Mouse (Mus musculus) midbrain, embryonic 10.5 days (tissue): ENCODE results near the gene Ppm1g. TPM values are rescaled to one million over a fixed set of nuclear protein-coding genes. Genes with fewer than 3 reads are reported as not detected.

Experiments
- DNase-seq: peaks from one replicate; pipeline ENCODE4 v3.0.0-alpha.2; 2017; ENCODE audit warnings: low spot score
- H3K27ac ChIP-seq: fragments of 300-500 bp; sonication (generic); replicated peaks from 2 replicates; pipeline ENCODE4 v1.5.1; 2016; ENCODE audit warnings: mild to moderate bottlenecking
- H3K27me3 ChIP-seq: fragments of 300-500 bp; sonication (generic); 2 replicates; pipeline ENCODE4 v1.6.1; 2016; ENCODE audit warnings: low read depth, mild to moderate bottlenecking; ENCODE audit not compliant: poor library complexity, severe bottlenecking
- H3K36me3 ChIP-seq: fragments of 300-500 bp; sonication (generic); 2 replicates; pipeline ENCODE4 v1.6.1; 2016; ENCODE audit warnings: mild to moderate bottlenecking, moderate library complexity
- H3K4me1 ChIP-seq: fragments of 300-500 bp; sonication (generic); 2 replicates; pipeline ENCODE4 v1.6.1; 2016
- H3K4me3 ChIP-seq: fragments of 300-500 bp; sonication (generic); 2 replicates; pipeline ENCODE4 v1.5.1; 2016; ENCODE audit warnings: mild to moderate bottlenecking, moderate library complexity
- H3K9me3 ChIP-seq: fragments of 300-500 bp; sonication (generic); replicated peaks from 2 replicates; pipeline ENCODE4 v1.6.1; 2016; ENCODE audit warnings: mild to moderate bottlenecking
- WGBS: fragments of 180-500 bp; shearing (Covaris S2); methylation state at CpG from one replicate; pipeline ENCODE4 v1.1.7; 2016; 5-methylcytosine and 5-hydroxymethylcytosine counted together
- polyA plus RNA-seq: library from polyadenylated mRNA; unstranded; fragments of >200 nt; fragmentation: Nextera tagmentation; extraction: Ambion mirVana; gene quantifications from 2 replicates; pipeline ENCODE4 v1.2.1, GENCODE M21; 2016

Gene Ppm1g
- 195 and 214 TPM in 2 replicates for polyA plus RNA-seq

DNA sequence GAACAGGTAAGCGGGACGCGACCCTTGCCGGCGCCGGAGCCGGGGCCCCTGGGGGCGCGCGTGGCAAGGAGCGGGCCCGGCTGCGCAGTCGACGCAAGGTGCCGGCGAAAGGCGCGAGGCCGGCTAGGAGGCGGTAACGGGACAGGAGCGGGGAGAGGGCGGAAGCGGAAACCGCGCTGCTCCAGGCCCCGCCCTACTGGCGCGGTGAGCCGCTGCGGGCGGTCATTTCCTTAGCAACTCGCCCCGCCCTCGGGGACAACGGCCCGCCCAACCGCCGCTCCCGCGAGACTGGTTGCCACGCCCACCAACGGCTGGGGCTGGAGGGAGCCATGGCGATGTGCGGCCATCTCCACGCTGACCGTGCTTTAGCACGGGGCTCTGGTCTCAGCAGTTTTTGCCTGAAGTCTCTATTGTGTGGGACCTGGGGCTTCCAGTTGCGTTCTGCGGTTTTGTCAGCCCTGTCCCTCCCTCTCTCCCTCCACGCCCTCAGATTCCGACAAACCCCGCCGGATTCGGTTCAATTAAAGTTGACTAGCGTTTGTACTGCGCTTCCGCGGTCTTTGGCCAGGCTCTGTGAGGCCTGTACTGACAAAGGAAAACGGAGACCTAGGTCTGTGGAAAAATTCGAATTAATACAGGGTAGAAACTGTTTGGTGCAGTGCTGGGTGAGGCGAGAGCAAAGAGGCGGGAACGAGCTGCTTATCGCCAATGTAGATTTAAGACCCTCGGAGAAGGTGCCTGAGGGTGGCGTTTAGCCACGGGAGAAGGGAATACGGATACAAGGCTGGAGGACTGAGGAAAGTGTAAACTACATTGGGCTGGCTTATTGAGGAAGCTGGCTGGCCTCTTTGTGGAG lies at the start of gene Ppm1g:
Gene Ppm1g, minus strand, starts transcription at position 240 of the 856 bp plus-strand sequence.
- WGBS = under 1% methylated on average over 70 of the region's 70 CpGs
- H3K4me3 ChIP-seq = peak within 1 kb of the TSS; percentile 96
- H3K4me1 ChIP-seq = peaks cover 24% of the 10 kb centered on the region
- DNase-seq = peak; percentile 96
- H3K9me3 ChIP-seq = no peaks in the 10 kb centered on the region
- peak within 1 kb of the TSS; percentile 95 for H3K27ac ChIP-seq
- no peaks in the 10 kb centered on the region for H3K27me3 ChIP-seq
- H3K36me3 ChIP-seq = peaks cover 16% of the 10 kb centered on the region

DNA sequence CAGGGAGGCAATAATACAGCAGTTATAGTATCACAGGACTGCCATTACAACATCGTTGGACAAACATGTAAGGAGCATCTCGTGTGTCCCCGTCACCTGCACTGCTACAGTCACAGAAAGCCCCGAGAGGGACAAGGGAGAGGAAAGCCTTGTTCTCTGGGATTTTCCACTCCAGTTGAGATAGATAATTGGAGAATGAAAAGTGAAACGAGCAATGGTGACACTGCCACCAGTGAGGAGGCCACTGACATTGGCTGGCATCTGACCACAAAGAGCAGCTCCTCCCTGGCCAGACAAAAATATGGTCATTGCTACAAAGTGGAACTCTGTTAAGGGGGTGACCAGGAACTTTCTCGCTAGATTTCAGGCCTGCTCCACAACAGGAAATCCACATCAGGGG lies 47.2 kb upstream of the Ppm1g start:
- H3K36me3 ChIP-seq = peaks cover 93% of the 10 kb centered on the region
- H3K9me3 ChIP-seq = no peaks in the 10 kb centered on the region
- WGBS = 67% methylated on average over 6 of the region's 6 CpGs
- no peak overlapping the region for H3K27ac ChIP-seq
- H3K4me1 ChIP-seq = peaks cover 3% of the 10 kb centered on the region; the same call in 1 of the 2 replicates
- no peaks in the 10 kb centered on the region for H3K27me3 ChIP-seq
- no peak overlapping the region for H3K4me3 ChIP-seq
- DNase-seq = no peak

DNA sequence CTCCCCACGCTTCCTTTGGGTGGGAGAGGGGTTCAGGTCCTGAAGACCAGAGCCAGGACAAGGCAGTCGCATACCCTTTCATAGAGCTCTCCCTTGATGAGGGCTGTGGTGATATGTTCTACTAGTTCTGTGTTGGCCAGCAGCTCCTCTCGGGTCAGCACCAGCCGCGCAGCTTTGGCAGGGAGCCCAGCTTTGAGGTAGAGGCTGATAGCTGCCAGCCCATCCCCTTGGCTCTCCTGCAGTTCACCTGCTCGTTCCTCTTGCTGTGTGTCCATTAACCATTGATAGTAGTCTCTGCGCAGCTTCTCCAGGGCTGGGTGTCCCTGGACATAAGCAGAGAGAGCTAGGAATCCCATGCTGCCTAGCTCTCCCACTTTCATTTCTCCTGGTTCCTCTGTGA lies 45.6 kb upstream of the Ppm1g start:
- no peak overlapping the region for H3K27ac ChIP-seq
- no peak overlapping the region for H3K4me3 ChIP-seq
- H3K36me3 ChIP-seq = peaks cover 95% of the 10 kb centered on the region
- H3K4me1 ChIP-seq = peaks cover 3% of the 10 kb centered on the region; the same call in 1 of the 2 replicates
- DNase-seq = no peak
- WGBS = 93% methylated on average over 7 of the region's 7 CpGs
- no peaks in the 10 kb centered on the region for H3K27me3 ChIP-seq
- no peaks in the 10 kb centered on the region for H3K9me3 ChIP-seq

DNA sequence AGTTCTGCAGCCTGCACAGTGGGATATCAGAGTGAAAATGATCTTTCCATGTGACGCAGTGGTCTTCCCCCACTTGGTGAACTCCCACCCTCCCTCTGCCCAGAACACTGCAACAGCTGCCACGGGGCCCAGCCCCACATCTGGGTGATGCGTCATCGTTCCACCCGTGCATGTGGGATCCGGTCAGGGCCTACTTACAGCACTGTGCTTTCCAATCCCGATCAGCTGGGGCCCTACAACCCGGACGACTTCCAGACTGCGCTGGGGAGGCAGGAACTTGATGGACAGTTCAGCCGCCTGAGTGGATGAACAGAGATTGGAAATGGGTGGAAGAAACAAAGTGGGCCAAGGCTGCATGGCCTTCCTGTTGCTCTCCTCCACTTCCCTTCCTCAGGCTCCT lies 37.1 kb upstream of the Ppm1g start:
- WGBS = 90% methylated on average over 11 of the region's 11 CpGs
- no peak overlapping the region for H3K27ac ChIP-seq
- no peak overlapping the region for H3K4me3 ChIP-seq
- peaks cover 88% of the 10 kb centered on the region for H3K36me3 ChIP-seq
- H3K9me3 ChIP-seq = no peaks in the 10 kb centered on the region
- H3K4me1 ChIP-seq = no peaks in the 10 kb centered on the region
- no peaks in the 10 kb centered on the region for H3K27me3 ChIP-seq
- DNase-seq = no peak

- DNase-seq = no peak
- peaks cover 10% of the 10 kb centered on the region for H3K27me3 ChIP-seq
- 88% methylated on average over 2 of the region's 2 CpGs for WGBS
- H3K4me3 ChIP-seq = no peak overlapping the region
- peaks cover 88% of the 10 kb centered on the region for H3K36me3 ChIP-seq
- H3K9me3 ChIP-seq = no peaks in the 10 kb centered on the region
- peaks cover 13% of the 10 kb centered on the region for H3K4me1 ChIP-seq
- H3K27ac ChIP-seq = no peak overlapping the region
Observed at GRCm38 (mm10) chr5:31255971-31256370, 35.5 kb upstream of the Ppm1g start.

DNA sequence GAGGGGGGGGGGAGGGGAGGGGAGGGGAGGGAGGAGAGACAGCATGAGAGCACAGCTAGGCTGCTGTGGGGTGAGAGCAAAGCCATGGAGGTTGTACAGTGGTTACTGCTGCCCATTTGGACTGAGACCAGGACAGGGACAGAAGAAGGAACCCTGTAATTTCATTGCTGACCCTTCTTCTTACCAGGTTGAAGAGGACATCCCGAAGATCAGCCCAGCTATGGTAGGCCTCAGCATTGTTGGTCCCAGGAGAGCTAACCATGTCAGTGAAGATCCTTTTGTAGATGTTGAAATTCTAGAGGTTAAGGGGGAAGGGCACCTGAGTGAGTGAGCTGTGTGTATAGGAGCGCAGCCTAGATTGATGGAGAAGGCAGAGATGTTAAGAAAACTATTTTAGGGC lies 34.9 kb upstream of the Ppm1g start:
- Histone ChIP-seq H3K9me3 (no peaks in the 10 kb centered on the region), H3K4me3 (no peak overlapping the region), H3K4me1 (peaks cover 17% of the 10 kb centered on the region), H3K27ac (no peak overlapping the region), H3K36me3 (peaks cover 88% of the 10 kb centered on the region), H3K27me3 (peaks cover 15% of the 10 kb centered on the region)
- WGBS = 99% methylated on average over 2 of the region's 2 CpGs
- DNase-seq = no peak

DNA sequence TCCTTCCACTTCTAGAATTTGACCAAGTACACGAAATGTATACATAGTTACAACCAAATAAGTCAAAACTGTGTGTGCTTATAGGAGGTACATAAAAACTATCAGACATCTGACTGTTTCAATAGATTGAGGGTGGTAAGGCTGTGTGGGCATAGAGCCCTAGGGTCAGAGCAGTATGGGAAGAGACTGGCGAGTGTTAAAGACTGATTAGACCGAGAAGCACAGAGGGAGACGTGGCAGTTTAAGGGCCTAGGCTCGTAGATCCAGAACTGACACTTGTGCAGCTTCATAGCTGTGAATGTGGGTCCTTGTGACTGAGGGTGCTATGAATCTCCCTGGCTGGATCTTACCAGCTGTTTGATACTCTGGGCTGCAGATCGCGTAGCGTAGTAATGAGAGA lies 34.4 kb upstream of the Ppm1g start:
- Histone ChIP-seq H3K36me3 (peaks cover 88% of the 10 kb centered on the region), H3K27me3 (peaks cover 19% of the 10 kb centered on the region), H3K4me1 (peaks cover 17% of the 10 kb centered on the region), H3K27ac (no peak overlapping the region), H3K9me3 (no peaks in the 10 kb centered on the region), H3K4me3 (no peak overlapping the region)
- DNase-seq = no peak
- WGBS = 92% methylated on average over 8 of the region's 8 CpGs

- H3K27me3 ChIP-seq = peaks cover 19% of the 10 kb centered on the region
- no peaks in the 10 kb centered on the region for H3K9me3 ChIP-seq
- peaks cover 17% of the 10 kb centered on the region for H3K4me1 ChIP-seq
- no peak overlapping the region for H3K27ac ChIP-seq
- no peak overlapping the region for H3K4me3 ChIP-seq
- WGBS = 93% methylated on average over 7 of the region's 7 CpGs
- peak; percentile 10 for DNase-seq
- peaks cover 88% of the 10 kb centered on the region for H3K36me3 ChIP-seq
Observed at GRCm38 (mm10) chr5:31254452-31254851, 34.0 kb upstream of the Ppm1g start.

DNA sequence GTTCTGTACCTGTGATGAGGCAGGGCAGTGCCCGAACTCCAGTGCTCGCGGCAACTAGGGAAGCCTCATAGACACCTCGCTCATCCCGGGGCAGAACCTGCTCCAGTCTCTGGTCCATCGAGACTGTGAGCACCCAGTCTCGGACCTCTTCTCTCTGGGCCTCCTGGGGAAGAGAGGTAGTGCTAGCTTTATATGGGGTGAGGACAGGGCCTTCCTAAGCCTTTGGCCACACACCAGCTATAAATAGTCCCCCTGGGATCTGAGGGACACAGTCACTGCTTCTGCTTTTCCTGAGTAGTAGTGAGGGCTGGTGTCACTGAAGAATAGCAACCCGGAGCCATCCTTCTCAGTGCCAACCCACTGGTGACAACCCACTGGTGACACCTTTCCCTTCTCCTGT lies 33.3 kb upstream of the Ppm1g start:
- Histone ChIP-seq H3K9me3 (no peaks in the 10 kb centered on the region), H3K36me3 (peaks cover 92% of the 10 kb centered on the region), H3K4me3 (no peak overlapping the region), H3K4me1 (peaks cover 17% of the 10 kb centered on the region), H3K27me3 (peaks cover 19% of the 10 kb centered on the region), H3K27ac (no peak overlapping the region)
- WGBS = 97% methylated on average over 8 of the region's 8 CpGs
- DNase-seq = peak; percentile 10

GRCm38 (mm10) chr5:31252795-31253545 lies 32.5 kb upstream of the Ppm1g start:
- Histone ChIP-seq H3K4me1 (peaks cover 17% of the 10 kb centered on the region), H3K4me3 (no peak overlapping the region), H3K36me3 (peaks cover 95% of the 10 kb centered on the region), H3K9me3 (no peaks in the 10 kb centered on the region), H3K27me3 (peaks cover 19% of the 10 kb centered on the region), H3K27ac (no peak overlapping the region)
- 81% methylated on average over 16 of the region's 16 CpGs for WGBS
- DNase-seq = peak; percentile 11

DNA sequence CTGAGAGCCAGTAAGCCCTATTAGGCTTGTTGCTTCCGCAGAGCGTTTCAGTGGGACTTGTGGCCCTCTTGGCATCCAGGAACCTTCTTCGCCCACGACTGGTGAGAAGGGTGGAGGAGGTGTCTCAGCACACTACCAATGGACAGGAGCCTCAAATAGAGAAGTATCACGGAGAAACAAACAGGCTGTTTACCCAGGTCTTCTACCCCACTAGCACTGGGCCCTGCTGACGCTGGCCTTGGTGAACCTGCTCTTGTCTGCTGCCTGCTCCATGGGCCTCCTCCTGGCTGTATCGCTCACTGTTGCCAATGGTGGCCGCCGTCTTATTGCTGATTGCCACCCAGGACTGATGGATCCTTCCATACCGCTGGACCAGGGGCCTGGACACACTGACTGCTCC lies 31.7 kb upstream of the Ppm1g start:
- Histone ChIP-seq H3K36me3 (peaks cover 95% of the 10 kb centered on the region), H3K9me3 (no peaks in the 10 kb centered on the region), H3K4me1 (peaks cover 17% of the 10 kb centered on the region), H3K4me3 (peak overlapping the region; percentile 33), H3K27me3 (peaks cover 19% of the 10 kb centered on the region), H3K27ac (no peak overlapping the region; the same call in 1 of the 2 replicates)
- 43% methylated on average over 10 of the region's 10 CpGs for WGBS
- DNase-seq = peak; percentile 31

DNA sequence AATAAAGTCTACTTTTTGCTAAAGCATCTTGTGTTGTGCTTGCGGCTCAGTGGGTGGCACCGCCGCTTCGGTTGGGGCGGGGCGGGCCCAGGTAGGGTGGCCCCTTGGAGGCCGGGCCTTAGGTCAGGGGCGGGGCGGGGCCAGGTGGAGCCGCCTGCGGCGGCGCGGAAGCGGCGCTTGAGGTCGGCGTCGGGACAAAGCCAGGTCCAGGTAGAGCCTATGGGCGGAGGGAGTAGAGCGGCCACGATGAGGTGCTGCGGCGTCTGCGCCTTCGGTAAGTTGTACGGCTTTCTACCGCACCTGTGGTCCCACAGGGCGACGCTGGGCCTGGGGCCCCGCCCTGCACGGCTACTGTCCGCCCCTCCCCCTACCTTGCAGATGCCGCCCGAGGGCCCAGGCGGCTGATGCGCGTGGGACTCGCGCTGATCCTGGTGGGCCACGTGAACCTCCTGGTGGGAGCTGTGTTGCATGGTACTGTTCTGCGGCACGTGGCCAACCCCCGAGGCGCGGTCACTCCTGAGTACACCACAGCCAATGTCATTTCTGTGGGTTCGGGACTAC lies 31.1 kb upstream of the Ppm1g start, which contains the start of gene Krtcap3:
Gene Krtcap3, plus strand, starts transcription at position 151 of the 561 bp plus-strand sequence.
- H3K27ac ChIP-seq = peak within 1 kb of the TSS; percentile 46; the same call in 1 of the 2 replicates
- WGBS = 10% methylated on average over 46 of the region's 47 CpGs
- H3K4me3 ChIP-seq = peak within 1 kb of the TSS; percentile 33
- DNase-seq = no peak
- peaks cover 98% of the 10 kb centered on the region for H3K36me3 ChIP-seq
- peaks cover 17% of the 10 kb centered on the region for H3K4me1 ChIP-seq
- H3K9me3 ChIP-seq = no peaks in the 10 kb centered on the region
- peaks cover 19% of the 10 kb centered on the region for H3K27me3 ChIP-seq
